17 mouse cellular contexts compared by ENCODE assay signal in the genomic region with DNA sequence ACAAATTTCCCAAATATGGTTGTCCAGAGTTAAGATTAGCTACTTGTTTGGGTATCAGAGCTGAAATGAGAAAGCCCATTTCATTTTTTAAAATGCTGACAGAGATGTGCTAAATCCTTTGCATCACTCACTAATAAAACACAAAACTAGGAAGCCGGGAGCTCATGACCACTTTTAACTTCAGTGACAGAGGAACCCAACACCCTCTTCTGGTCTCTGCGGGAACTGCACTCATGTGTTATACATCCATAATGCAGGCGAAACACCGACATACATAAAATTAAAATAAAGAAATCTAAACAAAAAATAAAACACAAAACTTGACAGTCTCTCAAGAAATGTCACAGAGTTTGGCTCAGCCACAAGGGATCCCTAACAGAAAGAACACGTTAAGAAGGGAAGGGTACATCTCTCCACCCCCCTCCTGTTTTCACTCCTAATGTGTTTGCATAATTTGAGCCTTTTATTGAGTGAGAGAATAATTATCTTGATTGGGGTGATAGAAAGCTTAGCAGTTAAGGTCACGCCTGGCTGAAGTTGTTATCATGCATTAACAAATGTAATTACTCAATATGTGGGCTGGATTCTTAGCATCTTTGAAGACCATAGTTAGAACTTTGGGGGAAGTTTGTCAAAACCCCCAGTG.
DNase-seq lines count a peak whose midpoint lies in the region; ATAC-seq and TF ChIP-seq lines count a peak whose summit lies in the region.
"Had no signal": no experiment of that assay in that cellular context is flagged by ENCODE, and none has a peak within 500 bp of the region (broad histone marks: within the 10 kb centered on the region; RNA-seq: fewer than 3 reads in every experiment).

No protein-coding gene starts in this region.

- H3K36me3 ChIP-seq in hindbrain, postnatal 0 days (ENCODE audit: insufficient read depth, low read length), result no peaks in the 10 kb centered on the region
- H3K36me3 ChIP-seq in hindbrain, embryonic 13.5 days, result no peaks in the 10 kb centered on the region
- no peaks in the 10 kb centered on the region for H3K36me3 ChIP-seq in lung, embryonic 14.5 days (ENCODE audit: insufficient read depth)
- H3K36me3 ChIP-seq: embryonic facial prominence, embryonic 15.5 days; limb, embryonic 15.5 days had no signal

- TF ChIP-seq CTCF in hindbrain, postnatal 0 days (IDR thresholded peaks at IDR 0.05; ENCODE audit: low read depth), result peak; percentile 56
- TF ChIP-seq CTCF in lung, embryonic 14.5 days (IDR thresholded peaks at IDR 0.05; ENCODE audit: low read depth), result 0 out of 2 replicates have a peak, but pooled peaks have one; percentile 13

- H3K4me2 ChIP-seq in hindbrain, postnatal 0 days (ENCODE audit: low read depth, low read length), result no peak overlapping the region
- no peak overlapping the region for H3K4me2 ChIP-seq in hindbrain, embryonic 13.5 days
- H3K4me2 ChIP-seq in lung, embryonic 14.5 days, result no peak overlapping the region
- H3K4me2 ChIP-seq: embryonic facial prominence, embryonic 15.5 days; limb, embryonic 15.5 days had no signal

- ATAC-seq in hindbrain, postnatal 0 days, result no peak
- ATAC-seq in hindbrain, embryonic 13.5 days (ENCODE audit: low FRiP score), result no peak
- no peak for ATAC-seq in lung, embryonic 14.5 days (ENCODE audit: insufficient read depth)
- ATAC-seq: hindbrain, embryonic 16.5 days had no signal

- no peaks in the 10 kb centered on the region for H3K4me1 ChIP-seq in hindbrain, postnatal 0 days (ENCODE audit: insufficient read depth, low read length)
- H3K4me1 ChIP-seq in hindbrain, embryonic 13.5 days (replicated peaks), result 0 out of 2 replicates have a peak, but pooled peaks cover 7% of the 10 kb centered on the region
- H3K4me1 ChIP-seq in lung, embryonic 14.5 days (ENCODE audit: insufficient read depth), result no peaks in the 10 kb centered on the region
- H3K4me1 ChIP-seq: embryonic facial prominence, embryonic 15.5 days; limb, embryonic 15.5 days had no signal

- WGBS in hindbrain, postnatal 0 days, result 72% methylated on average over 6 of the region's 6 CpGs
- WGBS in hindbrain, embryonic 13.5 days, result 81% methylated on average over 6 of the region's 6 CpGs
- WGBS in lung, embryonic 14.5 days, result 66% methylated on average over 6 of the region's 6 CpGs

- no peak overlapping the region for H3K27ac ChIP-seq in hindbrain, postnatal 0 days
- H3K27ac ChIP-seq in hindbrain, embryonic 13.5 days, result no peak overlapping the region
- no peak overlapping the region for H3K27ac ChIP-seq in lung, embryonic 14.5 days (ENCODE audit: low read depth)
- H3K27ac ChIP-seq: embryonic facial prominence, embryonic 15.5 days; limb, embryonic 15.5 days had no signal

- H3K9ac ChIP-seq in hindbrain, postnatal 0 days (replicated peaks; ENCODE audit: low read length), result no peak overlapping the region
- H3K9ac ChIP-seq in hindbrain, embryonic 13.5 days, result no peak overlapping the region
- no peak overlapping the region for H3K9ac ChIP-seq in lung, embryonic 14.5 days
- H3K9ac ChIP-seq: embryonic facial prominence, embryonic 15.5 days; limb, embryonic 15.5 days had no signal

- H3K9me3 ChIP-seq in hindbrain, postnatal 0 days (ENCODE audit: low read length), result no peaks in the 10 kb centered on the region
- no peaks in the 10 kb centered on the region for H3K9me3 ChIP-seq in hindbrain, embryonic 13.5 days
- H3K9me3 ChIP-seq in lung, embryonic 14.5 days (ENCODE audit: low read depth, low read length), result no peaks in the 10 kb centered on the region
- H3K9me3 ChIP-seq: embryonic facial prominence, embryonic 15.5 days; limb, embryonic 15.5 days had no signal

- DNase-seq in cerebellum, postnatal 10 days, result peak; percentile 57 to 62
- no peak for DNase-seq in cerebellum, adult 9-11 months
- peak; percentile 60 for DNase-seq in hindbrain, postnatal 0 days (ENCODE audit: low spot score)
- peak; percentile 25 for DNase-seq in lung, embryonic 14.5 days
- DNase-seq in lung, postnatal 36 days, result no peak
- peak; percentile 67 for DNase-seq in R1 (ENCODE audit: low read depth, low spot score)
- no peak for DNase-seq in frontal cortex, postnatal 10 days (ENCODE audit: low spot score in 2 of 2)
- DNase-seq: adrenal gland, postnatal 10 days; cerebellum, postnatal 36 days; kidney, adult 9 months; lung, adult 2 months; thymus, postnatal 36 days had no signal

- no peak overlapping the region for H3K4me3 ChIP-seq in hindbrain, postnatal 0 days (ENCODE audit: low read length)
- no peak overlapping the region for H3K4me3 ChIP-seq in hindbrain, embryonic 13.5 days
- no peak overlapping the region for H3K4me3 ChIP-seq in lung, embryonic 14.5 days (ENCODE audit: low read depth, low read length)
- H3K4me3 ChIP-seq: embryonic facial prominence, embryonic 15.5 days; limb, embryonic 15.5 days had no signal

- no peaks in the 10 kb centered on the region for H3K27me3 ChIP-seq in hindbrain, postnatal 0 days (ENCODE audit: insufficient read depth, low read length)
- no peaks in the 10 kb centered on the region for H3K27me3 ChIP-seq in hindbrain, embryonic 13.5 days
- H3K27me3 ChIP-seq in lung, embryonic 14.5 days (ENCODE audit: insufficient read depth, low read length), result no peaks in the 10 kb centered on the region
- H3K27me3 ChIP-seq: CH12.LX; embryonic facial prominence, embryonic 15.5 days; limb, embryonic 15.5 days had no signal

Comparison
In these comparisons a context has a peak if more than half of its experiments do, and no peak if none do; other contexts are left out.
1. DNase-seq: peak in cerebellum, postnatal 10 days (2 of 2), hindbrain, postnatal 0 days (single experiment), lung, embryonic 14.5 days (single experiment) and R1 (single experiment); none in cerebellum, adult 9-11 months (single experiment), lung, postnatal 36 days (single experiment) and frontal cortex, postnatal 10 days (0 of 2).